Mouse (Mus musculus) limb, embryonic 13.5 days (tissue): ENCODE data around the gene Dph2. TPM values are rescaled to one million over a fixed set of nuclear protein-coding genes. Genes with fewer than 3 reads are reported as not detected.

Experiments used
- ATAC-seq: fragments of 200-750 bp; cut with Nextera tagmentation; 2 replicates; pipeline ENCODE4 v1.8.0; 2017; ENCODE audit warnings: low read depth, moderate number of reproducible peaks, moderate TSS enrichment; ENCODE audit not compliant: low FRiP score
- H3K27ac ChIP-seq: fragments of 300-500 bp; sonication (generic); 2 replicates; pipeline ENCODE4 v1.5.1; 2015; ENCODE audit warnings: inconsistent platforms, mild to moderate bottlenecking, moderate library complexity
- H3K27me3 ChIP-seq: fragments of 300-500 bp; sonication (generic); 2 replicates; pipeline ENCODE4 v1.6.1; 2015; ENCODE audit warnings: mild to moderate bottlenecking, inconsistent platforms
- H3K36me3 ChIP-seq: fragments of 300-500 bp; sonication (generic); 2 replicates; pipeline ENCODE4 v1.6.1; 2015; ENCODE audit warnings: inconsistent platforms, mild to moderate bottlenecking, moderate library complexity
- H3K4me1 ChIP-seq: fragments of 300-500 bp; sonication (generic); 2 replicates; pipeline ENCODE4 v1.6.1; 2015; ENCODE audit warnings: inconsistent platforms
- H3K4me2 ChIP-seq: fragments of 300-500 bp; sonication (generic); replicated peaks from 2 replicates; pipeline ENCODE4 v1.6.1; 2015; ENCODE audit warnings: inconsistent platforms, mild to moderate bottlenecking, moderate library complexity
- H3K4me3 ChIP-seq: fragments of 300-500 bp; sonication (generic); 2 replicates; pipeline ENCODE4 v1.5.1; 2015; ENCODE audit warnings: moderate library complexity, mild to moderate bottlenecking, inconsistent platforms
- H3K9ac ChIP-seq: fragments of 300-500 bp; sonication (generic); 2 replicates; pipeline ENCODE4 v1.6.1; 2015; ENCODE audit warnings: mild to moderate bottlenecking, inconsistent platforms
- H3K9me3 ChIP-seq: fragments of 300-500 bp; sonication (generic); 2 replicates; pipeline ENCODE4 v1.6.1; 2016; ENCODE audit warnings: inconsistent platforms
- WGBS: fragments of 180-500 bp; shearing (Covaris S2); methylation state at CpG from one replicate; pipeline ENCODE4 v1.1.7; 2015; 5-methylcytosine and 5-hydroxymethylcytosine counted together
- polyA plus RNA-seq: library from polyadenylated mRNA; unstranded; fragments of >200 nt; fragmentation: Nextera tagmentation; extraction: Ambion mirVana; gene quantifications from 2 replicates; pipeline ENCODE4 v1.2.1, GENCODE M21; 2015

Dph2 gene
- polyA plus RNA-seq, 1 experiment from 2014 or later = 18.4 TPM

DNA sequence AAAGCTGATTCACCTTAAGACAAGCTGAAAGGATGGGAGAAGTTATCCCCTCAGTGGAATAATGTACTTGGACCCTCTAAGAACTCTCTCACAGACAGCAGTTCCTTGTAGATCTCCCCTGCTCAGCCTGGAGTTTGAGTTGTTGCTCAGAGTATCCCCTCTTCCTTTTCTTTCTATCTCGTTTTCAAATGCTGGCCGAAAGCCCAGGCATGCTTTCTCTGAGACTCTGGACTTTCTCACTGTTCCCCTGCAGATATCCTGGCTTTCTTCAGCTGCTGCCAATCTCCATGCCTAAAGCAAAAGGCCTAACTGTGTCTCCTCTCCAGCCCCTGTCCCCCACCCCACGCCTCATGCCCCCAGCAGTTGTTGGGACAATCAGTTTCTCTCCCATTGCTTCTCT, 26.4 kb upstream of the Dph2 start:
- ATAC-seq = no peak
- WGBS = 64% methylated on average over 3 of the region's 3 CpGs
- Histone ChIP-seq H3K36me3 (no peaks in the 10 kb centered on the region), H3K4me3 (no peak overlapping the region), H3K27ac (no peak overlapping the region), H3K4me1 (peaks cover 20% of the 10 kb centered on the region), H3K27me3 (no peaks in the 10 kb centered on the region), H3K4me2 (no peak overlapping the region), H3K9me3 (no peaks in the 10 kb centered on the region), H3K9ac (no peak overlapping the region)

DNA sequence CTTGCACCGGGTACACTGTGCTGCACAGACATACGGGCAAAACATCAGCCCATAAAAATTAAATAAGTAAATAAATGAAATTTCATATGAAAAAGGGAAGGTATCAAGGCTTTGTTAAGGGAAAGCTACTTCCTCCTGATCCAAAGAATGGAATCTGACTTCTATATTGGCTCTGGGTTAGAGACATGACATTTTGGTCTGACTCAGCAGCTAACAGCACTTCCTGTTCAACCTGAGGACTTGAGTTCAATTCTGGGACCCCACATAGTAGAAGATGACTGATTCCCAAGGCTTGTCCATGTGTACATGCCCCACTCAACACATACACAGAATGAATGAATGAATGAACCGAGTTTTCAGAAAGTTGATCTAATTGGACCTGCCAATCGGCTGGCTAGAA, 26.0 kb upstream of the Dph2 start:
- H3K27ac ChIP-seq = no peak overlapping the region
- no peak overlapping the region for H3K4me3 ChIP-seq
- no peak for ATAC-seq
- H3K4me1 ChIP-seq = peaks cover 24% of the 10 kb centered on the region
- no peaks in the 10 kb centered on the region for H3K36me3 ChIP-seq
- no peaks in the 10 kb centered on the region for H3K9me3 ChIP-seq
- H3K9ac ChIP-seq = no peak overlapping the region
- H3K4me2 ChIP-seq = no peak overlapping the region
- 90% methylated on average over 4 of the region's 4 CpGs for WGBS
- H3K27me3 ChIP-seq = no peaks in the 10 kb centered on the region

DNA sequence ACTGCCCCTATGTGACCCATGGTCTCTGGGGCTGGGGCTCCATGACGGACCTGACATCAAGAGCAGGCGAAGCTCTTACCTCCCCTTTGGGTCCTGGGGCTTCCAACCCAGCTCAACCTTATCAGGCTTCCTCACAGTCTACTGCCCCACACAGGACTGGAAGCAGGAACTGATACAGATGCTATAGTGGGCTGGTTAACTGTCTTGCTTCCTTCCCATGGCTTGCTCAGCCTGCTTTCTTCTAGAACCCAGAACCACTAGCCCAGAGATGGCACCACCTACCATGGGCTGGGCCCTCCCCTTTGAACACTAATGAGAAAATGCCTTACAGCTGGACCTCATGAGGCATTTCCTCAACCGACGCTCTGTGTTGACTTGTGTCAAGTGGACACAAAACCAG, 25.6 kb upstream of the Dph2 start:
- ATAC-seq = no peak
- Histone ChIP-seq H3K9me3 (no peaks in the 10 kb centered on the region), H3K4me1 (peaks cover 28% of the 10 kb centered on the region), H3K9ac (no peak overlapping the region), H3K4me3 (no peak overlapping the region), H3K4me2 (no peak overlapping the region), H3K27me3 (no peaks in the 10 kb centered on the region), H3K27ac (no peak overlapping the region), H3K36me3 (peaks cover 2% of the 10 kb centered on the region)
- WGBS = 86% methylated on average over 4 of the region's 4 CpGs

DNA sequence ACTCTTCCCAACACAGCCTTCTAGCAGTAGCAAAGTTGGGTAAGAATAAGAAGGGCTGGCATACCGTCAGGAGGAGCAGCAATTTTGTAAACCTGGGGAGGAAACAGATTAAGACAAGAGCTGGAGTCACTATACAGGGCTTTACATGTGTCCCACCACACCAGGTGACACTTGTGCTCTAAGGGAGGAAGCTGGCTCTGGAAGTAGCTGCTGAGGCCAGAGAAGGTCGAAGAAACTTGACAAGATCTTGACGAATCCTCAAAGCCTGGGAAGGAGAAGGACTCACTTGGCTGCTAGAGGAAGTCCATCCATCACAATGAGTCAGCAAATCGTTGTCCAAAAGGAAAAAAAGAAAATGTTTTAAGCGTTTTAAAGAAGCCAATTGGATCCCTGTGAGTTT, 24.6 kb upstream of the Dph2 start:
- H3K9ac ChIP-seq = no peak overlapping the region
- no peak overlapping the region for H3K27ac ChIP-seq
- no peaks in the 10 kb centered on the region for H3K27me3 ChIP-seq
- H3K36me3 ChIP-seq = peaks cover 12% of the 10 kb centered on the region
- no peaks in the 10 kb centered on the region for H3K9me3 ChIP-seq
- no peak overlapping the region for H3K4me3 ChIP-seq
- H3K4me2 ChIP-seq = 0 out of 2 replicates have a peak overlapping the region, but pooled peaks have one; percentile 100
- 89% methylated on average over 5 of the region's 5 CpGs for whole genome bisulfite sequencing
- peaks cover 28% of the 10 kb centered on the region for H3K4me1 ChIP-seq
- no peak for ATAC-seq

DNA sequence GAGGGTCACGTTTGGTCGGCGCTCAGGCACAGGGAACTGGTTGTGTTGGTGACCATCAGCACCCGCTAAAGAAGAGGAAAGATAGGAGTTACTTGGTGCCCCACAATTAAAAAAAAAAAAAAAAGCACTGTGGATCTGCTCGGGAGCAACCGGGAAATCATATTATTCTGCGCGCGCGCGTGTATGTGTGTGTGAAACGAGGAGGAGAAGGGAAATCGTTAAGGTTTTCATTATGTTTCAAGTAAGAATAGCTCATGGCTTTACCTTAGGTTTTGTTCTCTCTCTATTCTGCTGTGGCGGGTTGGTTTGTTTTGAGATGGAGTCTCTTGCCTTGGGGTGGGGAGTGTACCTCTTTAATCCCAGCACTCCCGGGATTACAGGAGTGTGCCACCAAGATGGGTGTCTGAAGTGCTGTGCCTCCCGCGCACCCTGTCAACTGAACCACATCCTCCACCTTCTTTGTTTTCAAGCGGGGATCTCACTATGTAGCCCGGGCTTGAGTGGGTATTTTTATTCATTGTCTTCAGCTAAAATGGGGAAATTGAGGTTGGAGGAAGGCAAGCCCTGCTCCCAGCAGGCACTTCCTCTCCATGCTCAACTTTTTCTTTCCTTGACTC, 23.8 kb upstream of the Dph2 start:
- 5% methylated on average over 19 of the region's 19 CpGs for WGBS

DNA sequence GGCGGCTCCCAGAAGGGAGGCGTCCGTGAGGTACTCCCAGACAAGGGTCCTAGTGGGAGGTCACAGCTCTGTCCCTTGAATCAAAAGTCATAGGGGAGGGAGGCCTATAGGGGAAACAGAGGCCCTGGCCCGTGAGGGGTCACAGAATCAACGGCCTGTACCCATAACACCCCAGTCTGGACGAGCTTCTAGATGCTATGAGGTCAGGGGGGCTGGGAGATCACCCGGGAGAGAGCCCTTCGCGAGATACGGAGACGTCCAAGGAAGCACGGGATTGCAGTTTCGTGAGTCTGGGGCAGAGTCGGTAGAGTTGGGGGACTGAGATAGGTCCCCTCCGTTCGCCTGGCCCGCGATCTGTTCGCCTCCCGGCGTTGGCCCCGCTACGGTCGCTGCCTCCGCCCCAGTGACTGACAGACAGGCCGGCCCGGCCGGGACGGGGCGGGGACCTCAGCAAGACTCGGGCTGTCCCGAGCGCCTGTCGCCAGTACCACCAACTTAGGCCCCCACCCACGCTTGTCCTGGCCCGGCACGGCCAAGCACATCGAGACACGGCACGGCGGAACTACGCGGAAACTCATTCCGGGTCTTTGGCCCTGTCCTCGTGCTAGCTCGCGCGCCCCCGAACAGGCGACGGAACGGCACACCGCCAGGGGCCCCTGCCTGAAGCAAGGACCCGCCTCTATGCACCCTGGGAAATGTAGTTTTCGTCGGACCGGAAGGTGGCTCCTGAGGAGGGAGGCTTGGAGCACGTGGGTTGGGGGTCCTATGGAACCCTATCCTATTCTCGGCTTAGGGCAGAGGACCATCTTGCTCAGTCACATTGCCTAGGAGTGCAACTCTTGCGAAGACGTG, 23.0 kb upstream of the Dph2 start, which contains the start of gene Ipo13:
Gene Ipo13, minus strand, starts transcription at position 409 of the 852 bp plus-strand sequence.
- peak within 1 kb of the TSS; percentile 92 for H3K9ac ChIP-seq
- under 1% methylated on average over 61 of the region's 61 CpGs for WGBS
- H3K4me2 ChIP-seq = peak within 1 kb of the TSS; percentile 100
- peak within 1 kb of the TSS; percentile 80 for H3K4me3 ChIP-seq
- H3K27ac ChIP-seq = peak within 1 kb of the TSS; percentile 75; the same call in 1 of the 2 replicates
- H3K27me3 ChIP-seq = no peaks in the 10 kb centered on the region
- H3K4me1 ChIP-seq = peaks cover 28% of the 10 kb centered on the region
- peak; percentile 95 for ATAC-seq
- peaks cover 27% of the 10 kb centered on the region for H3K36me3 ChIP-seq
- no peaks in the 10 kb centered on the region for H3K9me3 ChIP-seq

More for the DNA sequence above, 23.8 kb upstream of the Dph2 start:
- Histone ChIP-seq H3K4me1 (peaks cover 28% of the 10 kb centered on the region), H3K9ac (peak overlapping the region; percentile 92), H3K27ac (no peak overlapping the region), H3K36me3 (peaks cover 20% of the 10 kb centered on the region), H3K4me2 (peak overlapping the region; percentile 100), H3K27me3 (no peaks in the 10 kb centered on the region), H3K4me3 (peak overlapping the region; percentile 80), H3K9me3 (no peaks in the 10 kb centered on the region)
- no peak for ATAC-seq

DNA sequence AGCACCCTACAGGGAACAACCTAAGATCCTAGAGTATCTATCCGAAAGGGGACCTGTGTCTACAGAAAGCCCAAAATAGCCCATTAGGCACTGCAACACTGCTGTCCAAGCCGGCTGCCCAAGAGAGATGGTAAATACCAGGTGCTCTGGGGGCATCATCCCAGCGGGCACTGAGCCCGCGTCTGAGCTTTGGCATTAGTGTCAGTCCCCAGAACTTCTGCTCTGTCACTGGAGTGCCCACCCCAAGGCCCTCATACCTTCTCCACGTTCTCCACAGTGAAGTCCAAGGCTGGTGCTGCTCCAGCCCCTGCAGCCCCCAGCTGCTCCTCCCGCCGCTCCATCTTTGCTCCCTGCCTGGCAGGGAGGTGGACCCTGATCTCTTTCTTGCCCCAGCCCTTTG, 22.2 kb upstream of the Dph2 start:
- Histone ChIP-seq H3K4me3 (peak overlapping the region; percentile 80), H3K36me3 (peaks cover 34% of the 10 kb centered on the region), H3K27ac (no peak overlapping the region), H3K4me2 (peak overlapping the region; percentile 100), H3K9ac (peak overlapping the region; percentile 92), H3K9me3 (no peaks in the 10 kb centered on the region), H3K27me3 (no peaks in the 10 kb centered on the region), H3K4me1 (peaks cover 32% of the 10 kb centered on the region)
- 17% methylated on average over 8 of the region's 8 CpGs for WGBS
- ATAC-seq = 0 out of 2 replicates have a peak, but pooled peaks have one; percentile 1

DNA sequence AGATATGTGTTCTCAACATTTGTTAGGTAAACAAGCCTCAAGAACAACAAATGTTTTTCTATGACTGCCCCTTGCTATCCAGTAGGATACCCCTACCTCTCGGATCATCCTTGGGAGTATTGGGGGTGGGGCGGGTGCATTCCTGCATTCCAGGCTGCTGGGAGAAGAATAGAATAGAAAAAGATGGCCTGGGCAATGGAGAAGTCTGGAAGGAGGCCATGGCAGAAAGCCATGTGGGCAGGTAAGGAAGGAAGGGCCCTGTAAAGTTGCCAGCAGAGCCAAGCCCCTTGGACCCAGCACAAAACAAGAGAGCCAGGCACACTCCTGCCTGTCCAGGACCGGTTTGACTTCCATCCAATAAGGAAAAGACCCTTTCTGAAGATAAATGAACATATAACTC, 21.6 kb upstream of the Dph2 start:
- Histone ChIP-seq H3K4me2 (peak overlapping the region; percentile 100), H3K27me3 (no peaks in the 10 kb centered on the region), H3K9me3 (no peaks in the 10 kb centered on the region), H3K27ac (no peak overlapping the region), H3K9ac (peak overlapping the region; percentile 92), H3K36me3 (peaks cover 38% of the 10 kb centered on the region), H3K4me3 (peak overlapping the region; percentile 80), H3K4me1 (peaks cover 37% of the 10 kb centered on the region)
- ATAC-seq = no peak
- WGBS = 60% methylated on average over 3 of the region's 3 CpGs

DNA sequence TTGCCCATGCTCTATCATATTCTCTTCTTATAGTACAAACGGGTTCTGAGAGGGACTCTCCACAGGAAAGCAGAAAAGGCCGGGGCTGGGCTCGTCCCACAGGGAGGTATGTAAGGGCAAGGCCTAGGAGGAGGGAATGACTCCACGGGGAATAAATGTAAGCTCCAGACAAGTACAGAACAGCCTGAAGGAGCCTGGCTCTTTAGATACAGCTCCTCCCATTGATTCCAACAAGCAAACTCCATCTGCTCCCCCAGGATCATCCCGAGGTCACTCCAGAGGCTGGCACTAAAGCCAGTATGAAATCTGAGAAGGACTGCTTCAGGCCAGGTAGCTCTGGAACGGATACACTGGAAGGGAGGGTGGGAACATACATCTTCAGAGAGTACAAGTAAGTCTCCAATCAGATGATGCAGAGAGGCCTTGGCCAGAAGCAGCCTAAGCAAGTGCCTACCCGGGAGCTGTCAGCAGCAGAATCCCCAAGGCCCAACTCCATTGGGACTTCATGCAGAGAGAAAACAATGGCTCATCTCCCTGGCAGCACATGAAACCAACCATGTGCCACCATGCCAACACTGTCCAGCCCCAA, 20.9 kb upstream of the Dph2 start:
- Histone ChIP-seq H3K36me3 (peaks cover 42% of the 10 kb centered on the region), H3K9me3 (no peaks in the 10 kb centered on the region), H3K27ac (no peak overlapping the region), H3K27me3 (no peaks in the 10 kb centered on the region), H3K9ac (peak overlapping the region; percentile 53), H3K4me1 (peaks cover 37% of the 10 kb centered on the region), H3K4me3 (peak overlapping the region; percentile 80; the same call in 1 of the 2 replicates), H3K4me2 (peak overlapping the region; percentile 100)
- ATAC-seq = no peak
- 54% methylated on average over 7 of the region's 7 CpGs for WGBS

DNA sequence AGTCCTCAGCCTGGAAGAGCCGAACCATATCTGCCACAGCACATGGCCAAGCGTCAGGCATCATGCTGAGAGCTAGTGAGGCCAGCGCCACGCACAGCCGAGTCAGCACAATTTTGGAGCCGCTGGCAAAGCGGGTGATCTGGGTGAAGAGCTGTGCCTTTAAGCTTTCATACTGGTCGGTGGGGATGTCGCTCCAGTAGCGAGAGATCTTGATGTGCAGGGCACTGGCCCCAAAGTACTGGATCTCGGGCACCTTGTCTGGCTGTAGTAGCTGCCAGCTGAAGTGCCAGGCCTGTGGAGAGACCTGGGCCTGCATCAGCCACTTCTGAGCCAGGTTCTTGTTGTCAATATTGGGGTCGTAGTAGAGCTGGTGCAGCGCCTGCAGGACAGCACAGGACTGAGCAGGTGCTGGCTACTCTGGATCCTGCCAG, 20.3 kb upstream of the Dph2 start:
- ATAC-seq = no peak
- peaks cover 46% of the 10 kb centered on the region for H3K36me3 ChIP-seq
- WGBS = 89% methylated on average over 13 of the region's 13 CpGs
- no peak overlapping the region for H3K27ac ChIP-seq
- H3K4me1 ChIP-seq = peaks cover 37% of the 10 kb centered on the region
- H3K9ac ChIP-seq = no peak overlapping the region
- no peaks in the 10 kb centered on the region for H3K27me3 ChIP-seq
- H3K4me3 ChIP-seq = no peak overlapping the region
- H3K4me2 ChIP-seq = no peak overlapping the region
- H3K9me3 ChIP-seq = no peaks in the 10 kb centered on the region

DNA sequence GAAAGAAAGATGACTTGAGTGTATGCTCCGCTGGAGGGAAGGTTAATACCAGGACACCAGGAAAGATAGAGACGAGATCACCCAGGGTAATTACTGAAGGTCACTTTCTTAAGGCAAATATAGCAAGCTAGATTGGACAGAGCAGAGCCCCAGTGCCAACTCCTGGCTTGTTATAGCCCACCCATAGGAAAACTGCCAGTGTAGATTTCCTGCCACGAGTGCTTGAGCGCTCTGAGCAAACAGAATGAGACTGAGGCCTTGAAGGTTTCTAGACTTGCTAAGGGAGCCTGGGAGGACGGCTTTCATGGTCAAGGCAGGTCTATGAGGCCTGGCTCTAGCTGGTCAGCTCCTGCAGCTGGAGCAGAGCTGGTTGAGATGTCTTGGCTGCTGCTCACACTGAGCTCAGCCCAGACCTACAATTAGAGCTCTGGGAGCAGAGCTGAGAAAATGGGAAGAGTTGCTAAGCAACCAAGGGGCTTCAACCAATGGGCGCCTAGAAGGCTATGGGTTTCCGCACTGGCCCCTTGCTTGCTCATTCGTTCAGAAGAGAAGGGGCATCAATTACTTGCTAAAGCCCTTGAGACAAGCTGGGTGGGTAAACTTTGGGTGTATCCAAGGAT, 17.1 kb upstream of the Dph2 start:
- Histone ChIP-seq H3K4me3 (no peak overlapping the region), H3K4me1 (peaks cover 23% of the 10 kb centered on the region), H3K36me3 (peaks cover 72% of the 10 kb centered on the region), H3K4me2 (no peak overlapping the region), H3K9ac (no peak overlapping the region; the same call in 1 of the 2 replicates), H3K9me3 (no peaks in the 10 kb centered on the region), H3K27ac (no peak overlapping the region), H3K27me3 (no peaks in the 10 kb centered on the region)
- 77% methylated on average over 8 of the region's 8 CpGs for WGBS
- no peak for ATAC-seq

DNA sequence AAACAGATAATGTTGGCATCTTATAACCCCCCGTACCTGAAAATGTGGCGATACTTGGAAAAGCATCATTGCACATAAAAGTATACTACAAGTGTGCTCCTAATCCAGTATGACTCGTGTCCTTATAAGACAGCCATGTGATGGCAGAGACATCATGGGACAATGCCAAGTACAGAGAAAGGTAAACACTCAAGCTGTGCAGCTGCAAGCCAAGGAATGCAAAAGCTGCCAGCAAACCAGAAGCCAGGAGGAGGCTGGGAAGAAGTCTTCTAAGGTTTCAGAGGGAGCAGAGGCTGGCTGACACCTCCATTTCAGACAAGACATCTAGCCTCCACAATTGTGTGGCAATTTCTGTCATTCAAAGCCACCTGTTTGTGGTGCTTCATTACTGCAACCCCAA, 14.4 kb upstream of the Dph2 start:
- Histone ChIP-seq H3K9ac (no peak overlapping the region), H3K27me3 (no peaks in the 10 kb centered on the region), H3K4me3 (no peak overlapping the region), H3K36me3 (peaks cover 85% of the 10 kb centered on the region), H3K9me3 (no peaks in the 10 kb centered on the region), H3K4me2 (no peak overlapping the region), H3K4me1 (peaks cover 9% of the 10 kb centered on the region), H3K27ac (no peak overlapping the region)
- 94% methylated on average over 3 of the region's 3 CpGs for WGBS
- no peak for ATAC-seq
